Mouse (Mus musculus): ENCODE results near the gene 1700019N19Rik.

DNA sequence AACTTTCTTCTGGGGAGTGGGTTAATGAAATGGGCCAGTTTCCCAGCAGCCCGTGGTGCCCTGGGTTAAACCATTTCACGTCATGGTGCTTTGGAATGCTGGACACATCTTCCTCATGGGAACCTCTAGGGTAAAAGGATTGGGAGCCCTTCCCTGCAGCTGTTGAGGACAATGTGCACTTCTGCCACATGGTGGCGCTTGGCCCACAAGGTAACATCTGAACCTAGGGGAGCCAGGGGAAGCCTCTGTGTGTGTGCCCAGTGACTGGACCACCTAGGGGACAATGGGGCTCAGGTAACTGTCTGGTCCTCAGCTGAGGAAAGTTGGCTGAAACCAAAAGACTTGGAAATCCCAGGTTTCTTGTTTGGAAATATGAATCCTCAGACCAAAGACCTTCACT is 12.1 kb upstream of the 1700019N19Rik start:
- TF ChIP-seq POLR2A (IDR thresholded peaks at IDR 0.05; ENCODE audit: extremely low read depth, insufficient read depth, low read length) (no peak), CTCF (IDR thresholded peaks at IDR 0.05; ENCODE audit: extremely low read depth, insufficient read depth, low read length) (peak; percentile 84)

Measured in cortical plate, adult 2 months (tissue).